Mouse (Mus musculus) bone marrow macrophage, adult 2 months (primary cell): ENCODE measurements around the gene Prmt8.

Source experiments
- CTCF ChIP-seq: IDR thresholded peaks from 2 replicates; pipeline ENCODE4 v1.5.1; 2012; ENCODE audit warnings: low read depth, mild to moderate bottlenecking, low read length, moderate library complexity
- POLR2A ChIP-seq: IDR thresholded peaks from 2 replicates; pipeline ENCODE4 v1.6.1; 2012; ENCODE audit warnings: mild to moderate bottlenecking, low read depth, low read length, borderline replicate concordance

DNA sequence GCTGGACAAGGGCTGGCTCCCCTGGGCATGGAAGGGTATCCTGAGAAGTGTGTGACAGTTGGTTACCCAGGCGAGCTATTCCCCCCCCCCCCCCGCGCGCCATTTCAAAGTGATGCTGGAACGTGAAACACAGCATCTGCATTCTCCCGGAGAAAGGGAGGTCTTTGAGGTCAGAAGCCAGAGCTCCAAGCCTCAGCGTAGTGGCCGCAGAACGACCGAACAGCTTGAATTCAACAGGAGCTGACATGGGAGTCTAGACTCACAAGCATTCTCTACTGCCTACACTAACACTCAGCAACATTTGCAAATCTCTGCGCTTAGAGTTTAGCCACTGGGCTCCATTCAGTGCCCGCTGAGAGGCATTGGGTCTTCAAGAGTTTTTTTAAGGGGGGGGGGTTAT is 32.9 kb upstream of the Prmt8 start:
- TF ChIP-seq CTCF (no peak), POLR2A (no peak)
